Mouse (Mus musculus): ENCODE results near the gene Adh1.

- TF ChIP-seq CTCF (IDR thresholded peaks at IDR 0.05; ENCODE audit: extremely low read depth, insufficient read depth, insufficient read length, insufficient replicate concordance) = no peak
- no peak for TF ChIP-seq POLR2A (IDR thresholded peaks at IDR 0.05; ENCODE audit: low read depth, low read length)
Measured at GRCm38 (mm10) chr3:138221116-138221515, 39.7 kb upstream of the Adh1 start.

Data from spleen, adult 2 months (tissue).